Mouse (Mus musculus): ENCODE measurements around the gene Ephx4.
"Not testable (repeated sequence)": the region's sequence is repeated elsewhere in the genome, so short reads cannot be mapped to it uniquely, and the experiment has no call there.

The Ephx4 gene

GRCm38 (mm10) chr5:107402436-107402835 is at the start of gene Ephx4:
Gene Ephx4, plus strand, starts transcription at chr5:107402736.
- DNase-seq (ENCODE audit: low spot score), result no peak

- no peak for DNase-seq (ENCODE audit: low spot score)
Measured at GRCm38 (mm10) chr5:107353981-107354380, 48.6 kb upstream of the Ephx4 start.

GRCm38 (mm10) chr5:107355801-107356200 is 46.7 kb upstream of the Ephx4 start:
- no peak for DNase-seq (ENCODE audit: low spot score)

GRCm38 (mm10) chr5:107357723-107358122 is 44.8 kb upstream of the Ephx4 start:
- DNase-seq (ENCODE audit: low spot score), result no peak

- DNase-seq (ENCODE audit: low spot score), result peak; percentile 83
Measured at GRCm38 (mm10) chr5:107359395-107360053, 43.0 kb upstream of the Ephx4 start.

- DNase-seq (ENCODE audit: low spot score), result no peak
Measured at GRCm38 (mm10) chr5:107360054-107360730, 42.3 kb upstream of the Ephx4 start.

- DNase-seq (ENCODE audit: low spot score), result no peak
Measured at GRCm38 (mm10) chr5:107370040-107370439, 32.5 kb upstream of the Ephx4 start.

- DNase-seq (ENCODE audit: low spot score), result no peak
Measured at GRCm38 (mm10) chr5:107371335-107371734, 31.2 kb upstream of the Ephx4 start.

GRCm38 (mm10) chr5:107373256-107373655 is 29.3 kb upstream of the Ephx4 start:
- no peak for DNase-seq (ENCODE audit: low spot score)

GRCm38 (mm10) chr5:107386448-107386847 is 16.1 kb upstream of the Ephx4 start:
- not testable (repeated sequence) for DNase-seq (ENCODE audit: low spot score)

GRCm38 (mm10) chr5:107387788-107388187 is 14.7 kb upstream of the Ephx4 start:
- DNase-seq (ENCODE audit: low spot score), result no peak

- DNase-seq (ENCODE audit: low spot score), result no peak
Measured at GRCm38 (mm10) chr5:107389373-107389772, 13.2 kb upstream of the Ephx4 start.

GRCm38 (mm10) chr5:107394437-107394836 is 8.1 kb upstream of the Ephx4 start:
- no peak for DNase-seq (ENCODE audit: low spot score)

- DNase-seq (ENCODE audit: low spot score), result no peak
Measured at GRCm38 (mm10) chr5:107403011-107403946, 743 bp downstream of the Ephx4 start.

GRCm38 (mm10) chr5:107403947-107404684 is 1.6 kb downstream of the Ephx4 start:
- no peak for DNase-seq (ENCODE audit: low spot score)

- DNase-seq (ENCODE audit: low spot score), result no peak
Measured at GRCm38 (mm10) chr5:107405361-107405760, 2.8 kb downstream of the Ephx4 start.

- no peak for DNase-seq (ENCODE audit: low spot score)
Measured at GRCm38 (mm10) chr5:107410305-107410704, 7.8 kb downstream of the Ephx4 start.

- DNase-seq (ENCODE audit: low spot score), result no peak
Measured at GRCm38 (mm10) chr5:107411326-107411725, 8.8 kb downstream of the Ephx4 start.

GRCm38 (mm10) chr5:107412285-107412684 is 9.7 kb downstream of the Ephx4 start:
- no peak for DNase-seq (ENCODE audit: low spot score)

- no peak for DNase-seq (ENCODE audit: low spot score)
Measured at GRCm38 (mm10) chr5:107415098-107415497, 12.6 kb downstream of the Ephx4 start.

- DNase-seq (ENCODE audit: low spot score), result no peak
Measured at GRCm38 (mm10) chr5:107421676-107422075, 19.1 kb downstream of the Ephx4 start.

- no peak for DNase-seq (ENCODE audit: low spot score)
Measured at GRCm38 (mm10) chr5:107431249-107431648, 28.7 kb downstream of the Ephx4 start, which contains the start of gene Lpcat2b. Gene Lpcat2b, plus strand, starts transcription at chr5:107431549.
